Mouse (Mus musculus): ENCODE measurements around the gene Tnr.
"Not testable (repeated sequence)": the region's sequence is repeated elsewhere in the genome, so short reads cannot be mapped to it uniquely, and the experiment has no call there.

The Tnr gene

DNA sequence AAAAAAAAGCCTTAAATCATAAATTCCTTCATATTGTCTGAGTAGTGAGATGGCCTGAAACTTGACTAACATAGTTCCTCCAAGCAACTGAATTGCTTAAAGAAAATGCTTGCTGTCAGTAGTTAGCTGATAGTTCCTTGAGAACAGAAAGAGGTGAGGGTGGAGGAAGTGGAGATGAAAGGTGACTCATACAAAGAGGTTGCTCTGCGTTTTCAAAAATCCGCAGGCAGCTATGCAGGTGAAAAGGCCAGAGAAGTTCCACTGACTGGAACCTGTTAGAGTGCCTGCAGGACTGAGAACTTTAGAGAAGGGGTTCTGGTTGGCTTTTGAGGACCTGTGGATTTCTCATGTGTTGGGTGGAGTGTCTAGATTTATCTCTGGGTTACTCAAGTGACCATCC is 414.9 kb downstream of the Tnr start:
- no peak for DNase-seq (ENCODE audit: low read depth, low spot score)

DNA sequence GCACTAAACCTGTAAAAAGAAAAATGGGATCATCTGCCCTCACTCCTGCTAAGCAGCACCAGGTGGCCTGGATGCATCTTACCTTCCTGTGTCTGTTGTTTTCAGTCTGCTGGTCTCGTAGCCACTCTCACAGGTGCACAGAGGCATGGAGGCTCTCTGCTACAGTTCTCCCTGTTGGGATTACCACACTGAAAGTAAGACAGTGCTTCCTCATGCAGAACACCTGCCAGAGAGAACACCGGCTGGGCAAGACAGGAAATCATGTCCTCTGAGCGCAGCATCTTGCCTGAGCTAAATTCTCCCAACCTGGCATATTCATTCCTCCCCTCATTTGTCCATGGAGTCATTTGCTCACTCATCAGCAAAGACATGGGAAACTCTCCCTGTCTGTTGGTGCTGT is 415.8 kb downstream of the Tnr start:
- no peak for DNase-seq (ENCODE audit: low read depth, low spot score)

DNA sequence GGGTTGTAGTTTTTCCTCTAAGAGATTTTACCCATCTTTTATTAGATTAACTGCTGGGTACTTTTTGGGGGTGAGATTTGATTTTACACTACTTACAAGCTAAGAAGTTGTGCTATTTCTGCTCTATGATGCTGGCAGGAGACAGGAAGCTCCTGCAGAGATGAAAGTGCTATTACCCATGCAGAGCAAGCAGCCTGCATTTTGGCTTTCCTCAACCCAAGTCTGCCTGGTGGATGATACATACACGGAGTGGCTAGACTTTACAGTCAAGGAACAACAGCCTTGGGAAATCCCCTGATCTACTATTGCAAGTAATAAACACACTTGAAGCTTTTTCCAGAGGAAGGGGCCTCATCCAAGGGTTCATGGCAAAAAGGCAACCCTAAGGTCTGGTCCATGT is 430.0 kb downstream of the Tnr start:
- DNase-seq (ENCODE audit: low read depth, low spot score) = no peak

DNA sequence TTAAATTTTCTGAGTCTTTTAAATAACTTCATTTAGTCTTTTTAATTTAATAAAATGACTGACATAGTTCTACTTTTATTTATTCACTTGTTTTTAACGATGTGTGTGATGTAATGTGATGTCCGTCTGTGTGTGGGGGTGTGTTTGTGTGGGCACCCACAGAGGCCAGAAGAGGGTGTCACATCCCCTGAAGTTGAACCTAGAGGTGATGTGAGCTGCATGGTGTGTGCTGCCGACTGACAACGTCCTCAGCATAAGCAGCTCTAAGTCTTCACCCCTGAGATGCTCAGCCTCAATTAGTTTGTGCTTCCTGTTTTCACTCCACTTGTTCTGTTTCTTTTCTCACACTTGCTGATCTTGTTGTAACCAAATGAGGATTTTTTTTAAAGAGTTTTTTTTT is 439.8 kb downstream of the Tnr start:
- no peak for DNase-seq (ENCODE audit: low read depth, low spot score)

DNA sequence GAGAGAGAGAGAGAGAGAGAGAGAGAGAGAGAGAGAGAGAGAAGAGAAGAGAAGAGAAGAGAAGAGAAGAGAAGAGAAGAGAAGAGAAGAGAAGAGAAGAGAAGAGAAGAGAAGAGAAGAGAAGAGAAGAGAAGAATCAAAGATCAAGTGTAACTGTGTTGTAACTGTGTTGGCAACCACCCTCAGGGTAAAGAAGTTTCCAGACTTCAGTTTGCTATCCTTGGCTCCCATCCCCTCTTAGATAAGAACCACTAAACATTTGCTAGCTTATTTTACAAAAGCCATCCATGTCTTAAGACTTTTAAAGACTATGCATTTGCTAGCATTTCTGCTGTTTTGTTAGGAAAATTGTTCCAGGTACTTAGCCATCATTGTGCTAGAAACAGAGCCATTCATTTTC is 442.7 kb downstream of the Tnr start:
- DNase-seq (ENCODE audit: low read depth, low spot score) = not testable (repeated sequence)

DNA sequence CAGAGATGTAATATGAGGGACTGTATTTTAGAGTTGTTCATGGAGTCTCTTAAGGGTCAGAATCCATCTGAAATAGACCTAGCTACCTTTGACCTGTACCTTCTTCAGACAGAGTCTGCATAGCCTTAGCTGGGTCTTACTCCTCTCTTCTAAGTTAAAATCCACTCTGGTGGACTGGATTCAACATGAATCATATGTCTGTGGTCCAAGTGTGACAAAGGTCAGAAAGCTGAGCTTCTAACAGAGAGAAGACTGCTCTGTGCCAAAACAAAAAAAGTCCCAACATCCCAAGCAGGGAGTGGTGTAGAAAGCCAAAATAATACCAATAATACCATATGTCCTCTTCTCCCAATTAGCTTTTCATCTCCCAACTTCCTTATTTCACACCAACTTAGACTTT is 444.8 kb downstream of the Tnr start:
- no peak for DNase-seq (ENCODE audit: low read depth, low spot score)

DNA sequence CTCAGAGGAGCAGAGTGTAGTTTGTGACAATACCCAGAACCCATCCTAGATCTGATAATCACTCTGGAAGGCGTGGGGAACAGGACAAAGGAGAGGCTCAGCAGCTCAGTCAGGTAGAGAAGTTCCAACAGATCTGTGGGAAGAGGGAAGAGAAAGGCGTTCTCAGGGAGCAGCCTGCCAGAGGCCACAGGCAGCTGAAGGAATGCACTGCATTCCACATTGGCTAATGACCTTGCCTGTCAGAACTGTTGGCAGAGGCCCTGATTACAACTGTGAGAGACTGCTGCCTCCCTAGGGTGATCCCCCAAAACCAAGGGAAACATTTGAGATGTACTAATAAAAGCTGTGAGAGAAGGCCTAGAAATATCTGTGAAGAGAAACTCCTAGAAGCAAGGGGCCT is 454.2 kb downstream of the Tnr start:
- DNase-seq (ENCODE audit: low read depth, low spot score) = no peak

DNA sequence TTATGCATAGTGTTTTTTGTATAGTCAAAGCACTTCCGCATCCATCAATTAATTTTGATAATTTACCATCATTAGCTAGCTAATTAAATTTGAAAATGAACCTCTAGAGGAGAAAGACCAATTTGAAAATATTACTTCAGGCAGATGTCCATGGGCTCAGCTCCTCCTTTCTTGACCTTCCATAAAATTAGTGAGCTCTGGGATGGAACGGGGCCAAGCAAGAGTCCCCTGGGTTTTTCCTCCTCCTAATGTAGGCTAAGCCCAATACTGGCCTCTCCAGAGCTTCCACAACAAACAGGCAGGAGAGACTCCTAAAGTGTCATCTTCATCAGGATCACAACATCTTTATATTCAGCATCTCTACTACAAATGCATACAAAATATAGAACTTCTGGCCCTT is 455.5 kb downstream of the Tnr start:
- no peak for DNase-seq (ENCODE audit: low read depth, low spot score)

DNA sequence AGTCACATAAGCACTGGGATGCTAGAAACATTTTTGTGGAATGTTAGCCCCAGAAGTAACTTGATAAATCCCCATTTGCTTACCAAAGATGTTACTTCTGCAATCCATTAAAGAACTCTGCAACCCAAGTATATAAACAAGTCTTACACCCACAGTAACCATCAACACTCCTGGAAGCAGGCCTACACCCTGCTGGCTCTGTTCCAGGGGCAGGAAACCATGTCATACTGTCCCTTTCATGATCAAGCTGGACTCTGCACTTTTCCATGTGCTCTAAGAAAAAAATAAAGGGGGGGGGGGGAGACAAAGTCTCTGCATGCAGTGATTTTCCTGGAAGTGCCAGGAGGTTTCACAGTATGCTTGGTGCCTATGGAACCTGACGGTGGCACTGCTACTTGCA is 456.8 kb downstream of the Tnr start:
- DNase-seq (ENCODE audit: low read depth, low spot score) = no peak
